Mouse (Mus musculus) B cell, adult 2 months (primary cell): ENCODE measurements around the gene Atp8a2.
A peak's percentile ranks its signal among the peaks of the same experiment; 100 is the strongest.

ENCODE experiments used
- DNase-seq, 2 experiments: peaks; one replicate each; pipeline ENCODE4 v3.0.0; 2022

Atp8a2 gene

GRCm38 (mm10) chr14:59695160-59695559, 501.8 kb downstream of the Atp8a2 start:
- DNase-seq: no peak

- no peak for DNase-seq
These were observed 504.8 kb downstream of the Atp8a2 start for GRCm38 (mm10) chr14:59692164-59692563.

- no peak for DNase-seq
These were observed 505.6 kb downstream of the Atp8a2 start for GRCm38 (mm10) chr14:59691402-59691801.

GRCm38 (mm10) chr14:59690954-59691353, 506.0 kb downstream of the Atp8a2 start:
- DNase-seq: peak; percentile 17 to 23

- no peak for DNase-seq
These were observed 507.4 kb downstream of the Atp8a2 start for GRCm38 (mm10) chr14:59689596-59689995.

GRCm38 (mm10) chr14:59686229-59686628, 510.8 kb downstream of the Atp8a2 start:
- DNase-seq: no peak

- DNase-seq: no peak
These were observed 511.6 kb downstream of the Atp8a2 start for GRCm38 (mm10) chr14:59685343-59685742.

GRCm38 (mm10) chr14:59681906-59682305, 515.1 kb downstream of the Atp8a2 start:
- no peak for DNase-seq

- DNase-seq: no peak
These were observed 519.4 kb downstream of the Atp8a2 start for GRCm38 (mm10) chr14:59677598-59678003.

GRCm38 (mm10) chr14:59675330-59675729, 521.6 kb downstream of the Atp8a2 start:
- no peak for DNase-seq

- DNase-seq: no peak
These were observed 522.4 kb downstream of the Atp8a2 start for GRCm38 (mm10) chr14:59674556-59674955.

- DNase-seq: no peak
These were observed 524.0 kb downstream of the Atp8a2 start for GRCm38 (mm10) chr14:59672893-59673515.

GRCm38 (mm10) chr14:59657098-59657497, 539.9 kb downstream of the Atp8a2 start:
- no peak for DNase-seq

- no peak for DNase-seq
These were observed 540.4 kb downstream of the Atp8a2 start for GRCm38 (mm10) chr14:59656591-59656990.

GRCm38 (mm10) chr14:59649337-59649736, 547.6 kb downstream of the Atp8a2 start:
- DNase-seq: no peak

- DNase-seq: no peak
These were observed 548.4 kb downstream of the Atp8a2 start for GRCm38 (mm10) chr14:59648611-59649010.

GRCm38 (mm10) chr14:59646826-59647697, 549.9 kb downstream of the Atp8a2 start:
- DNase-seq: no peak

- no peak for DNase-seq
These were observed 552.1 kb downstream of the Atp8a2 start for GRCm38 (mm10) chr14:59644896-59645295.

- no peak for DNase-seq
These were observed 552.8 kb downstream of the Atp8a2 start for GRCm38 (mm10) chr14:59644166-59644565.

- DNase-seq: peak; percentile 22 to 33
These were observed 553.4 kb downstream of the Atp8a2 start for GRCm38 (mm10) chr14:59643582-59643981.

- DNase-seq: no peak
These were observed 555.1 kb downstream of the Atp8a2 start for GRCm38 (mm10) chr14:59641856-59642255.

GRCm38 (mm10) chr14:59638906-59639703, 557.9 kb downstream of the Atp8a2 start:
- no peak for DNase-seq

- no peak for DNase-seq
These were observed 563.0 kb downstream of the Atp8a2 start for GRCm38 (mm10) chr14:59633988-59634387.
